Mouse (Mus musculus): Measurements from ENCODE around the gene Ccdc113.

DNA sequence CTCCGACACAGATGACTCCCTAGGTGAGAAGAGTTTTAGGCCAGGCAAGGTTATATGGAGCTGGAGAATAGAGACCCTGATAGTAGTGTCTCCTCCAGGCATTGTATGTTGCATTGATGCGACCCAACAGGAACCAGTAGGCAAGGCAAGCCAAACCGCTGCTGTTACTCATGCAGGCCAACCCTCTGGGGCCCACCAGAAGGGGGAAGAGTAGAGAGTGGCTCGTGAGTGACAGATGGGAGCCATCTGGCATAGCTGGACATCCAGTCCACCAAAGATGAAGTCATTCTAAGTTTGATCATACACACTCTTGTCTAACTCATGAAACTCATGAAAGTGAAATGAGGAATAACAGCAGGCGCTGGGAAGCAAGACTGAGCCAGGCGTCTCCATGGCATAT lies 32.9 kb downstream of the Ccdc113 start:
- TF ChIP-seq CTCF (IDR thresholded peaks at IDR 0.05; ENCODE audit: low read depth) (no peak), EP300 (optimal IDR thresholded peaks at IDR 0.05) (no peak)
